Mouse (Mus musculus) midbrain, embryonic 13.5 days (tissue): ENCODE measurements around the gene Gm428. TPM values are rescaled to one million over a fixed set of nuclear protein-coding genes. Genes with fewer than 3 reads are reported as not detected.
"Not testable (repeated sequence)": the region's sequence is repeated elsewhere in the genome, so short reads cannot be mapped to it uniquely, and the experiment has no call there.

Experiments
- ATAC-seq: fragments of 200-750 bp; cut with Nextera tagmentation; 2 replicates; pipeline ENCODE4 v1.8.0; 2017; ENCODE audit warnings: mild to moderate bottlenecking, moderate TSS enrichment, moderate library complexity
- H3K27ac ChIP-seq: fragments of 300-500 bp; sonication (generic); 2 replicates; pipeline ENCODE4 v1.5.1; 2015; ENCODE audit warnings: inconsistent platforms, mild to moderate bottlenecking, moderate library complexity
- H3K27me3 ChIP-seq: fragments of 300-500 bp; sonication (generic); 2 replicates; pipeline ENCODE4 v1.6.1; 2015; ENCODE audit warnings: mild to moderate bottlenecking, inconsistent platforms
- H3K36me3 ChIP-seq: fragments of 300-500 bp; sonication (generic); 2 replicates; pipeline ENCODE4 v1.6.1; 2015; ENCODE audit warnings: mild to moderate bottlenecking, inconsistent platforms
- H3K4me1 ChIP-seq: fragments of 300-500 bp; sonication (generic); replicated peaks from 2 replicates; pipeline ENCODE4 v1.6.1; 2015; ENCODE audit warnings: inconsistent platforms
- H3K4me2 ChIP-seq: fragments of 300-500 bp; sonication (generic); replicated peaks from 2 replicates; pipeline ENCODE4 v1.6.1; 2015; ENCODE audit warnings: moderate library complexity, mild to moderate bottlenecking, inconsistent platforms
- H3K4me3 ChIP-seq: fragments of 300-500 bp; sonication (generic); replicated peaks from 2 replicates; pipeline ENCODE4 v1.5.1; 2015; ENCODE audit warnings: mild to moderate bottlenecking, inconsistent platforms
- H3K9ac ChIP-seq: fragments of 300-500 bp; sonication (generic); replicated peaks from 2 replicates; pipeline ENCODE4 v1.6.1; 2015; ENCODE audit warnings: mild to moderate bottlenecking, inconsistent platforms
- H3K9me3 ChIP-seq: fragments of 300-500 bp; sonication (generic); 2 replicates; pipeline ENCODE4 v1.6.1; 2016; ENCODE audit warnings: mild to moderate bottlenecking, inconsistent platforms
- WGBS: fragments of 180-500 bp; shearing (Covaris S2); methylation state at CpG from one replicate; pipeline ENCODE4 v1.1.7; 2015; 5-methylcytosine and 5-hydroxymethylcytosine counted together
- polyA plus RNA-seq: library from polyadenylated mRNA; unstranded; fragments of >200 nt; fragmentation: Nextera tagmentation; extraction: Ambion mirVana; gene quantifications from 2 replicates; pipeline ENCODE4 v1.2.1, GENCODE M21; 2015

Gene Gm428
- not detected in 2 replicates for polyA plus RNA-seq

DNA sequence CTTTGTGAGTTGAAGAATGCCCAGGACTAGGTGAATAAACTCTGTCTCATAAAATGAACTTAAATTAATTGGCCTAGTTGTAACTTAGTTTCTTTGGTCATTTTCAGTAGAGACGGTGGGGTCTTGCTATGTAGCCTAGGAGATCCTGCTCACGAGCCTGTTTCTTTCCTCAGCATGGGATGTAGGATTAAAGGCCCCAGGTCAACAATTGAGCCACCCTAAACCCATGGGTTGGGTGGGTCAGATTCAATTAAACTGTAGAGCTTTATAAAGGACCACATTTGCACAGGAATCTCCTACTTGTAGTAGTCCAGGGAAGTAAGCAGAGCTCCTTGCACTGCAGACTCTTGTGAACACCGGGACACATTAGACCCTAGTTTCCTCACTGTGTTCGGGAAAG, at the start of gene Gm428:
Gm428 (plus strand) TSS at position 301 of the 400 bp plus-strand sequence.
- 85% methylated on average over 1 of the region's 4 CpGs for WGBS

DNA sequence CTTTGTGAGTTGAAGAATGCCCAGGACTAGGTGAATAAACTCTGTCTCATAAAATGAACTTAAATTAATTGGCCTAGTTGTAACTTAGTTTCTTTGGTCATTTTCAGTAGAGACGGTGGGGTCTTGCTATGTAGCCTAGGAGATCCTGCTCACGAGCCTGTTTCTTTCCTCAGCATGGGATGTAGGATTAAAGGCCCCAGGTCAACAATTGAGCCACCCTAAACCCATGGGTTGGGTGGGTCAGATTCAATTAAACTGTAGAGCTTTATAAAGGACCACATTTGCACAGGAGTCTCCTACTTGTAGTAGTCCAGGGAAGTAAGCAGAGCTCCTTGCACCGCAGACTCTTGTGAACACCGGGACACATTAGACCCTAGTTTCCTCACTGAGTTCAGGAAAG, 45.5 kb upstream of the Gm428 start, which contains the start of gene Gm11236:
Gm11236 (plus strand) TSS at position 301 of the 400 bp plus-strand sequence.
- H3K4me3 ChIP-seq, H3K9ac ChIP-seq, ATAC-seq, H3K4me1 ChIP-seq, H3K36me3 ChIP-seq, H3K9me3 ChIP-seq, H3K27me3 ChIP-seq, H3K4me2 ChIP-seq, H3K27ac ChIP-seq: not testable (repeated sequence)
- no CpG with 5 or more reads among the region's 4 CpGs for WGBS

More for the DNA sequence above, at the start of gene Gm428:
- H3K4me1 ChIP-seq, H3K27ac ChIP-seq, H3K27me3 ChIP-seq, H3K4me2 ChIP-seq, H3K9me3 ChIP-seq, H3K9ac ChIP-seq, H3K4me3 ChIP-seq, H3K36me3 ChIP-seq, ATAC-seq: not testable (repeated sequence)

DNA sequence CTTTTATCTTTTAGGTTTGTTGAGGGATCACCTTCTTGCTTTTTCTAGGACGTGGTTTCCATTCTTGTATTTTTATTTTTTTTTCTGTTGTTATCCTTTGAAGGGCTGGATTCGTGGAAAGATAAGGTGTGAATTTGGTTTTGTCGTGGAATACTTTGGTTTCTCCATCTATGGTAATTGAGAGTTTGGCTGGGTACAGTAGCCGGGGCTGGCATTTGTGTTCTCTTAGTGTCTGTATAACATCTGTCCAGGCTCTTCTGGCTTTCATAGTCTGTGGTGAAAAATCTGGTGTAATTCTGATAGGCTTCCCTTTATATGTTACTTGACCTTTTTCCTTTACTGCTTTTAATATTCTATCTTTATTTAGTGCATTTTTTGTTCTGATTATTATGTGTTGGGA, 21.5 kb upstream of the Gm428 start:
- H3K4me3 ChIP-seq, H3K4me1 ChIP-seq, H3K27me3 ChIP-seq, H3K36me3 ChIP-seq, ATAC-seq, H3K27ac ChIP-seq, H3K4me2 ChIP-seq, H3K9ac ChIP-seq, H3K9me3 ChIP-seq: not testable (repeated sequence)
- WGBS: 88% methylated on average over 4 of the region's 4 CpGs

DNA sequence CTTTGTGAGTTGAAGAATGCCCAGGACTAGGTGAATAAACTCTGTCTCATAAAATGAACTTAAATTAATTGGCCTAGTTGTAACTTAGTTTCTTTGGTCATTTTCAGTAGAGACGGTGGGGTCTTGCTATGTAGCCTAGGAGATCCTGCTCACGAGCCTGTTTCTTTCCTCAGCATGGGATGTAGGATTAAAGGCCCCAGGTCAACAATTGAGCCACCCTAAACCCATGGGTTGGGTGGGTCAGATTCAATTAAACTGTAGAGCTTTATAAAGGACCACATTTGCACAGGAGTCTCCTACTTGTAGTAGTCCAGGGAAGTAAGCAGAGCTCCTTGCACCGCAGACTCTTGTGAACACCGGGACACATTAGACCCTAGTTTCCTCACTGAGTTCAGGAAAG, 15.3 kb upstream of the Gm428 start, which contains the start of gene Gm11239:
Gm11239 (plus strand) TSS at position 301 of the 400 bp plus-strand sequence.
- not testable (repeated sequence) for H3K4me3 ChIP-seq, H3K4me1 ChIP-seq, H3K9me3 ChIP-seq, ATAC-seq, H3K4me2 ChIP-seq, H3K36me3 ChIP-seq, H3K27ac ChIP-seq, H3K27me3 ChIP-seq, H3K9ac ChIP-seq
- WGBS: no CpG with 5 or more reads among the region's 4 CpGs

DNA sequence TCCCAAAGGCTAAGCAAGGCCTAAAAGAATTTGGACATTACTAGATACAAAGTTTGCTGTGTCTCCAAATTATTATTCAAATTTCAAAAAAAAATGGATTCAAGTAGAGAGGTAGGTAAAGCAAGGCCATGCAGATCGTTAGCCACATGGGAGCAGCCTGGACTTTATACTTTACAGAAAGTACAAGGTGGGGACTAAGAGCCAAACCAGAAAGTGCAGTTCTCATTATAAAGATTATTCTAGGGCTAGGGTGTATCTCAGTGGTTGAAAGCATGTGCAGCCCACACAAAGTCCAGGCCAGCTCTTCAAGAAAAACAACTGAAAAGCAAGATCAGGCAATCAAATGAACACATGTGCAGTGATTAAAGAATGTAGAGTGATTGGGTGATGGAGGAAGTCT, 35.4 kb downstream of the Gm428 start:
- 86% methylated on average over 1 of the region's 1 CpGs for WGBS

DNA sequence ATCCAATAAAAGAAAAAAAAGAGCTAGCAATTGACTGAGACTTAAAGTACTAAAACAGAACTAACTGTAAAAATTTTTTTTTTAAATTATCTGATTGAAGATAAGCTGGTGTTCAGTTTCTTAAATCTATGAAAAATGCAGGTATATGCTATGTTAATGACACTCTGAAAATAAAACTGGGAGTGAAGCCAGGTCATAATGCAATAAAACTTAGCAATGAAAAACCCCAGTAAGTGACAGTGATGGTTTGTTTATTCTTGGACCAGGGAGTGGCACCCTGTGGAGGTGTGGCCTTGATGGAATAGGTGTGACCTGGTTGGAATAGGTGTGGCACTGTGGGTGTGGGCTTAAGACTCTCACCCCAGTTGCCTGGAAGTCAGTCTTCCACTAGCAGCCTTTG, 36.5 kb downstream of the Gm428 start:
- H3K4me1 ChIP-seq: no peaks in the 10 kb centered on the region
- no peak overlapping the region for H3K4me2 ChIP-seq
- ATAC-seq: no peak
- no peaks in the 10 kb centered on the region for H3K9me3 ChIP-seq
- H3K9ac ChIP-seq: no peak overlapping the region
- H3K27ac ChIP-seq: no peak overlapping the region
- H3K27me3 ChIP-seq: no peaks in the 10 kb centered on the region
- H3K4me3 ChIP-seq: no peak overlapping the region
- H3K36me3 ChIP-seq: no peaks in the 10 kb centered on the region

More for the DNA sequence above, 35.4 kb downstream of the Gm428 start:
- ATAC-seq: no peak
- no peak overlapping the region for H3K9ac ChIP-seq
- H3K27me3 ChIP-seq: no peaks in the 10 kb centered on the region
- H3K4me2 ChIP-seq: no peak overlapping the region
- H3K4me3 ChIP-seq: no peak overlapping the region
- no peaks in the 10 kb centered on the region for H3K9me3 ChIP-seq
- H3K36me3 ChIP-seq: no peaks in the 10 kb centered on the region
- no peaks in the 10 kb centered on the region for H3K4me1 ChIP-seq
- no peak overlapping the region for H3K27ac ChIP-seq

Other genes starting within 250 kb of the Gm428 start
- not detected in 2 replicates for gene Gm11238, start 75.6 kb upstream of the Gm428 start, polyA plus RNA-seq
- gene Gm11237, start 60.5 kb upstream of the Gm428 start, polyA plus RNA-seq: not detected in 2 replicates
- gene Gm11236, start 45.4 kb upstream of the Gm428 start, polyA plus RNA-seq: not detected in 2 replicates
- not detected in 2 replicates for gene Gm11239, start 15.2 kb upstream of the Gm428 start, polyA plus RNA-seq
- gene Rasef, start 107.5 kb downstream of the Gm428 start, polyA plus RNA-seq: 0.08 and 0.09 TPM in 2 replicates
- not detected in 2 replicates for gene Gm11758, start 192.8 kb downstream of the Gm428 start, polyA plus RNA-seq
- gene Gm11757, start 207.6 kb downstream of the Gm428 start, polyA plus RNA-seq: not detected in 2 replicates
- not detected in 2 replicates for gene Gm13871, start 222.4 kb downstream of the Gm428 start, polyA plus RNA-seq
- gene Gm11756, start 237.2 kb downstream of the Gm428 start, polyA plus RNA-seq: not detected in 2 replicates